ENCODE assay signal across 8 mouse cellular contexts in the genomic region with DNA sequence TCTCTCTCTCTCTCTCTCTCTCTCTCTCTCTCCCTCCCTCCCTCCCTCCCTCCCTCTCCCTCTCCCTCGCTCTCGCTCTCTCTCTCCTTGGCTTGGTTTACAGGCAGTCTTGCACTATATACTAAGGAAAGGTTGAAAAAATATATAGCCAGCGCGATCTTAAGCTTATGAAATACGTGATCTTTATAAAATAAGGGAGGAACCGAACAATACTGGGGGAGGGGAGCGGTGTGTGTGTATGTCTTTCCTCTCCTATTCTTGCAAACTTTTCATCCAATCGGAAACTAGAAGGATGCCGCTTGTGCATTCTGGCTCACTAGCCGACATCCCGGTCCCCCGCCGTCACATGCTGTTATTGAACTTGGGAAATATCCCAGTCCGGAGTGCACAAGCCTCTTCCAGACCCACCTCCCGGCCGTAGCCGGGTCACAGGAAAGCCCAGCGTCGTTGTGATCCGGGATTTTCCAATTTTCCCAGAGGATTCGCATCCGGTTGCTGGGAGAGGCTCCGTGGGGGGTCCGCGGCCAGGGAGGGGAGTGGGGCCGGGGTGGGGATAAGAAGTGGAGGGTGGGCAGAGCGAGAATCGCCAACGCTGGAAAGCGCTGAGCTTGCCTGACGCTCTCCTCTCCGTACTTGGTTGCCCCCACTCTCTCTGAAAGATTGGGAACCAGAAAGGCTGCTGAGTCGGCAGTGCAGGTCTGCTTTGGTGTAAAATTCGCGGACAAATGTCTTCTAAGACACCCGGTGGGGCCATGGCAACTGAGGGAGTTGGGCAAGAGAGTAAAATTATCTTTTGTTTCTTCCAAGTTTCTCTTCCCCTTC. TPM values are rescaled to one million over a fixed set of nuclear protein-coding genes. Genes with fewer than 3 reads are reported as not detected.
DNase-seq lines count a peak whose midpoint lies in the region; ATAC-seq and TF ChIP-seq lines count a peak whose summit lies in the region.

No protein-coding gene starts in this region.

- H3K4me3 ChIP-seq in MEL (ENCODE audit: control insufficient read depth in 1 of 2, insufficient read depth in 1 of 2, low read depth in 2 of 2, low read length in 2 of 2), result peak overlapping the region; percentile 74 to 99
- peak overlapping the region; percentile 57 for H3K4me3 ChIP-seq in cortical plate, adult 2 months (ENCODE audit: insufficient read depth, low read length)
- H3K4me3 ChIP-seq in lung, embryonic 16.5 days (ENCODE audit: low read length), result peak overlapping the region; percentile 61
- H3K4me3 ChIP-seq in olfactory bulb, adult 2 months (ENCODE audit: insufficient read depth, low read depth, low read length), result peak overlapping the region; percentile 53

- H3K79me2 ChIP-seq in MEL (ENCODE audit: control insufficient read depth, insufficient read depth, low read length, poor library complexity), result no peaks in the 10 kb centered on the region; the same call in 1 of the 2 replicates

- WGBS in lung, embryonic 16.5 days, result under 1% methylated on average over 34 of the region's 36 CpGs
- WGBS in olfactory bulb, adult 2 months, result under 1% methylated on average over 34 of the region's 36 CpGs

- peak overlapping the region; percentile 86 for H3K27ac ChIP-seq in MEL (ENCODE audit: control insufficient read depth, low read depth, low read length)
- H3K27ac ChIP-seq in cortical plate, adult 2 months (ENCODE audit: insufficient read depth, low read length), result no peak overlapping the region
- peak overlapping the region; percentile 15; the same call in 1 of the 2 replicates for H3K27ac ChIP-seq in lung, embryonic 16.5 days (ENCODE audit: low read length)
- H3K27ac ChIP-seq in olfactory bulb, adult 2 months (ENCODE audit: insufficient read depth, low read depth, low read length), result no peak overlapping the region

- TF ChIP-seq CTCF in MEL (IDR thresholded peaks at IDR 0.05 in 2 of 3, conservative IDR thresholded peaks at IDR 0.05 in 1 of 3; ENCODE audit: control insufficient read depth in 1 of 3, insufficient read depth in 1 of 3, low read depth in 2 of 3, low read length in 3 of 3, poor library complexity in 1 of 3, severe bottlenecking in 1 of 3), result no peak
- no peak for TF ChIP-seq CTCF in cortical plate, adult 2 months (IDR thresholded peaks at IDR 0.05; ENCODE audit: extremely low read depth, insufficient read depth, low read length)
- TF ChIP-seq CTCF in olfactory bulb, adult 2 months (IDR thresholded peaks at IDR 0.05; ENCODE audit: insufficient read depth, low read depth, low read length), result no peak

- H3K9me3 ChIP-seq in MEL (replicated peaks; ENCODE audit: insufficient read depth, low read length), result no peaks in the 10 kb centered on the region
- no peaks in the 10 kb centered on the region for H3K9me3 ChIP-seq in lung, embryonic 16.5 days (ENCODE audit: control insufficient read depth, low read length)

- peak; percentile 68 for DNase-seq in A20 (ENCODE audit: low read depth, low spot score)
- peak; percentile 68 for DNase-seq in MEL (ENCODE audit: low read depth, low spot score)
- DNase-seq in heart, adult 9 months (ENCODE audit: low spot score in 2 of 2), result peak; percentile 53 to 66
- peak; percentile 37 to 45 for DNase-seq in kidney, adult 8-10 months
- DNase-seq in urinary bladder, postnatal 4 days (ENCODE audit: low spot score in 2 of 2), result no peak

- 0 out of 4 replicates have a peak, but pooled peaks of 1 of the 2 experiments have one; percentile 7 for TF ChIP-seq POLR2A in MEL (IDR thresholded peaks at IDR 0.05; ENCODE audit: control insufficient read depth in 1 of 2, insufficient read depth in 1 of 2, low read depth in 1 of 2, low read length in 2 of 2, poor library complexity in 1 of 2)
- no peak for TF ChIP-seq POLR2A in cortical plate, adult 2 months (IDR thresholded peaks at IDR 0.05; ENCODE audit: extremely low read depth, insufficient read depth, low read length)
- TF ChIP-seq POLR2A in olfactory bulb, adult 2 months (IDR thresholded peaks at IDR 0.05; ENCODE audit: insufficient read depth, low read depth, low read length), result no peak

- H3K27me3 ChIP-seq in MEL (ENCODE audit: control insufficient read depth in 1 of 2, insufficient read depth in 2 of 2, low read length in 2 of 2), result no peaks in the 10 kb centered on the region
- peaks cover 8% of the 10 kb centered on the region; the same call in 1 of the 2 replicates for H3K27me3 ChIP-seq in lung, embryonic 16.5 days (ENCODE audit: control insufficient read depth, insufficient read depth, low read depth, low read length)

- TF ChIP-seq RAD21 in MEL (IDR thresholded peaks at IDR 0.05; ENCODE audit: low read depth, low read length), result no peak

- H3K9ac ChIP-seq in MEL (ENCODE audit: control insufficient read depth, low read depth, low read length, poor library complexity, severe bottlenecking), result peak overlapping the region; percentile 72
- peak overlapping the region; percentile 66 for H3K9ac ChIP-seq in lung, embryonic 16.5 days (ENCODE audit: low read length)

- peaks cover 0 to 14% of the 10 kb centered on the region in 2 experiments; a peak in 2 of 4 replicates for H3K36me3 ChIP-seq in MEL (ENCODE audit: control insufficient read depth in 1 of 2, insufficient read depth in 2 of 2, low read length in 2 of 2)
- no peaks in the 10 kb centered on the region for H3K36me3 ChIP-seq in lung, embryonic 16.5 days (ENCODE audit: control insufficient read depth, insufficient read depth, low read length)

- peaks cover 5 to 19% of the 10 kb centered on the region in 2 experiments; a peak in 3 of 4 replicates for H3K4me1 ChIP-seq in MEL (ENCODE audit: control insufficient read depth in 1 of 2, insufficient read depth in 2 of 2, low read length in 2 of 2)
- H3K4me1 ChIP-seq in cortical plate, adult 2 months (ENCODE audit: control insufficient read depth, insufficient read depth, low read length), result no peaks in the 10 kb centered on the region
- H3K4me1 ChIP-seq in lung, embryonic 16.5 days (replicated peaks; ENCODE audit: control insufficient read depth, insufficient read depth, low read length), result peaks cover 6% of the 10 kb centered on the region
- peaks cover 15% of the 10 kb centered on the region for H3K4me1 ChIP-seq in olfactory bulb, adult 2 months (ENCODE audit: control insufficient read depth, insufficient read depth, low read length)

- no peak for TF ChIP-seq EP300 in MEL (IDR thresholded peaks at IDR 0.05; ENCODE audit: low read depth in 1 of 2, low read length in 2 of 2)

- peak overlapping the region; percentile 96 for H3K4me2 ChIP-seq in lung, embryonic 16.5 days (ENCODE audit: low read depth, low read length)

- ATAC-seq in lung, embryonic 16.5 days (ENCODE audit: low read depth), result peak; percentile 81

TF ChIP-seq in MEL, 35 proteins besides CTCF, POLR2A, EP300 and RAD21 (continues in another document):
- TF ChIP-seq TCF12 (IDR thresholded peaks at IDR 0.05; ENCODE audit: low read depth, low read length) (no peak), RCOR1 (IDR thresholded peaks at IDR 0.05; ENCODE audit: low read depth, low read length) (no peak), MYB (IDR thresholded peaks at IDR 0.05; ENCODE audit: low read depth, low read length) (no peak), CHD2 (IDR thresholded peaks at IDR 0.05; ENCODE audit: low read length) (no peak), POLR2AphosphoS5 (IDR thresholded peaks at IDR 0.05; ENCODE audit: borderline replicate concordance, low read depth, low read length) (no peak), NRF1 (IDR thresholded peaks at IDR 0.05; ENCODE audit: insufficient read depth, low read depth, low read length, poor library complexity, severe bottlenecking) (no peak), E2F4 (IDR thresholded peaks at IDR 0.05; ENCODE audit: borderline replicate concordance, low read depth, low read length) (no peak), MAX (IDR thresholded peaks at IDR 0.05; ENCODE audit: low read length) (no peak), SIN3A (IDR thresholded peaks at IDR 0.05; ENCODE audit: low read length) (no peak; the same call in 1 of the 2 replicates), ZC3H11A (IDR thresholded peaks at IDR 0.05; ENCODE audit: low read depth, low read length) (no peak), MAFK (IDR thresholded peaks at IDR 0.05; ENCODE audit: borderline replicate concordance, low read depth, low read length) (no peak; the same call in 1 of the 2 replicates), UBTF (IDR thresholded peaks at IDR 0.05; ENCODE audit: borderline replicate concordance, insufficient read depth, low read depth, low read length) (0 out of 2 replicates have a peak, but pooled peaks have one; percentile 42), USF1 (IDR thresholded peaks at IDR 0.05; ENCODE audit: low read depth, low read length) (no peak), MAZ (IDR thresholded peaks at IDR 0.05; ENCODE audit: low read depth, low read length) (peak; percentile 76), ELF1 (IDR thresholded peaks at IDR 0.05; ENCODE audit: low read depth, low read length) (no peak), JUND (IDR thresholded peaks at IDR 0.05; ENCODE audit: low read depth, low read length) (no peak; the same call in 1 of the 2 replicates)

RNA-seq across cellular contexts. Expression of a gene that starts 0.8 kb away (rescaled TPM):
- total RNA-seq in MEL (2012; rRNA removed), result 1.4 and 1.7 TPM in 2 replicates
- polyA plus RNA-seq in MEL (2012; ENCODE audit: insufficient read depth in 1 of 2, insufficient read length in 2 of 2, low read depth in 1 of 2, low replicate concordance in 2 of 2, missing spikeins in 1 of 2), result 1 to 10 TPM in 1 of 2 experiments, not detected in 1; 3.0 TPM
- polyA plus RNA-seq in cortical plate, adult 2 months (2012; rRNA removed), result 7.7 and 9.1 TPM in 2 replicates
- 5.7 and 6.3 TPM in 2 replicates for polyA plus RNA-seq in lung, embryonic 16.5 days (2015; fragmentation: Nextera tagmentation; extraction: Ambion mirVana)
- not detected in 2 replicates for polyA plus RNA-seq in olfactory bulb, adult 2 months (2012; ENCODE audit: insufficient read depth, insufficient read length, low replicate concordance, missing spikeins)

RNA-seq across cellular contexts. Expression of a gene that starts 10.1 kb away (rescaled TPM):
- 1.8 and 2.4 TPM in 2 replicates for total RNA-seq in MEL (2012; rRNA removed)
- 1 to 10 TPM in 1 of 2 experiments, not detected in 1; 1.8 TPM for polyA plus RNA-seq in MEL (2012; ENCODE audit: insufficient read depth in 1 of 2, insufficient read length in 2 of 2, low read depth in 1 of 2, low replicate concordance in 2 of 2, missing spikeins in 1 of 2)
- polyA plus RNA-seq in cortical plate, adult 2 months (2012; rRNA removed), result 4.3 and 4.5 TPM in 2 replicates
- polyA plus RNA-seq in lung, embryonic 16.5 days (2015; fragmentation: Nextera tagmentation; extraction: Ambion mirVana), result 1.6 and 2.1 TPM in 2 replicates
- polyA plus RNA-seq in olfactory bulb, adult 2 months (2012; ENCODE audit: insufficient read depth, insufficient read length, low replicate concordance, missing spikeins), result not detected in 2 replicates

RNA-seq across cellular contexts. Expression of a gene that starts 46.9 kb away (rescaled TPM):
- total RNA-seq in MEL (2012; rRNA removed), result 52.4 and 65.0 TPM in 2 replicates
- 100 to 1,000 TPM in 1 of 2 experiments, not detected in 1; 107 TPM for polyA plus RNA-seq in MEL (2012; ENCODE audit: insufficient read depth in 1 of 2, insufficient read length in 2 of 2, low read depth in 1 of 2, low replicate concordance in 2 of 2, missing spikeins in 1 of 2)
- polyA plus RNA-seq in cortical plate, adult 2 months (2012; rRNA removed), result 61.1 and 65.5 TPM in 2 replicates
- 38.3 and 40.8 TPM in 2 replicates for polyA plus RNA-seq in lung, embryonic 16.5 days (2015; fragmentation: Nextera tagmentation; extraction: Ambion mirVana)
- not detected in 2 replicates for polyA plus RNA-seq in olfactory bulb, adult 2 months (2012; ENCODE audit: insufficient read depth, insufficient read length, low replicate concordance, missing spikeins)

Comparison
In these comparisons a context has a peak if more than half of its experiments do, and no peak if none do; other contexts are left out.
1. DNase-seq: peak in A20 (single experiment), MEL (single experiment), heart, adult 9 months (2 of 2) and kidney, adult 8-10 months (2 of 2); none in urinary bladder, postnatal 4 days (0 of 2).
2. H3K27ac ChIP-seq: peak in MEL (single experiment) and lung, embryonic 16.5 days (single experiment); none in cortical plate, adult 2 months (single experiment) and olfactory bulb, adult 2 months (single experiment).
3. Peak in every context shown above with its lines, with median percentiles within 50 percentile points of each other: H3K4me3 ChIP-seq.